Comparison of ENCODE assay signal across 19 mouse cellular contexts in the genomic region with DNA sequence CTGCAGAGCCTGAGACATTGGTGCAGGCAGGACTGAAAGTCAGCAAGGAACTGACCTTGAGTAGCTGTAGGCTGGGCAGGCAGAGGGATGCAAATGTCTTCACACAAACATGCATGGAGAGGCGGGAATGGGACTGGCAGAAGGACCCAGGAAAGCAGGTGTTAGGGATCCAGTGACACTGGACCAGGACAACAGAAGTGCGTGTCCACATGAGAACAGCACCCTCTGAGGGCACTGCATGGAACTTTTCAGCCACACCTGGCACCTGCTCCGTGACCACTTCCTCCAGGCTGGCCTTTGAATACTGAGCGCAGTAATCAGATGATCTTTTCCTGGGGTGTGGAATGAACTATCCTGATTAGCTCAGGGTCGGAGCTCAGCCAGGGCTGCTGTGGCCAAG.
A peak's percentile ranks its signal among the peaks of the same experiment; 100 is the strongest.
DNase-seq lines count a peak whose midpoint lies in the region; ATAC-seq and TF ChIP-seq lines count a peak whose summit lies in the region.
"Had no signal": no experiment of that assay in that cellular context is flagged by ENCODE, and none has a peak within 500 bp of the region (broad histone marks: within the 10 kb centered on the region; RNA-seq: fewer than 3 reads in every experiment).

No protein-coding gene starts in this region.

- H3K9ac ChIP-seq in kidney, postnatal 0 days (ENCODE audit: low read depth, low read length) = no peak overlapping the region
- H3K9ac ChIP-seq in kidney, embryonic 16.5 days (replicated peaks; ENCODE audit: low read length) = no peak overlapping the region
- no peak overlapping the region for H3K9ac ChIP-seq in stomach, postnatal 0 days (ENCODE audit: low read length)
- H3K9ac ChIP-seq: embryonic facial prominence, embryonic 13.5 days; hindbrain, embryonic 14.5 days had no signal

- no peak overlapping the region for H3K27ac ChIP-seq in heart, embryonic 10.5 days
- H3K27ac ChIP-seq in kidney, postnatal 0 days = no peak overlapping the region
- no peak overlapping the region for H3K27ac ChIP-seq in kidney, embryonic 16.5 days (ENCODE audit: low read length)
- no peak overlapping the region for H3K27ac ChIP-seq in stomach, postnatal 0 days (replicated peaks)
- H3K27ac ChIP-seq: embryonic facial prominence, embryonic 13.5 days; hindbrain, embryonic 14.5 days had no signal

- H3K27me3 ChIP-seq in heart, embryonic 10.5 days (ENCODE audit: insufficient read depth, poor library complexity, severe bottlenecking) = no peaks in the 10 kb centered on the region
- no peaks in the 10 kb centered on the region for H3K27me3 ChIP-seq in kidney, postnatal 0 days (ENCODE audit: insufficient read depth, low read length)
- no peaks in the 10 kb centered on the region for H3K27me3 ChIP-seq in kidney, embryonic 16.5 days (ENCODE audit: insufficient read depth, low read length)
- no peaks in the 10 kb centered on the region for H3K27me3 ChIP-seq in stomach, postnatal 0 days (ENCODE audit: control insufficient read depth, insufficient read depth, low read length)
- H3K27me3 ChIP-seq: embryonic facial prominence, embryonic 13.5 days; Patski had no signal

- WGBS in heart, embryonic 10.5 days = 55% methylated on average over 5 of the region's 5 CpGs
- 68% methylated on average over 5 of the region's 5 CpGs for WGBS in kidney, postnatal 0 days
- WGBS in kidney, embryonic 16.5 days = 65% methylated on average over 5 of the region's 5 CpGs
- 38% methylated on average over 5 of the region's 5 CpGs for WGBS in lung, adult 2 months
- WGBS in stomach, postnatal 0 days = 62% methylated on average over 5 of the region's 5 CpGs

- TF ChIP-seq EP300 in stomach, postnatal 0 days (optimal IDR thresholded peaks at IDR 0.05) = no peak

- H3K36me3 ChIP-seq in heart, embryonic 10.5 days = no peaks in the 10 kb centered on the region
- H3K36me3 ChIP-seq in kidney, postnatal 0 days (ENCODE audit: insufficient read depth, low read length) = no peaks in the 10 kb centered on the region
- H3K36me3 ChIP-seq in kidney, embryonic 16.5 days (ENCODE audit: insufficient read depth, low read length) = no peaks in the 10 kb centered on the region
- no peaks in the 10 kb centered on the region for H3K36me3 ChIP-seq in stomach, postnatal 0 days (ENCODE audit: control insufficient read depth, insufficient read depth, low read length)
- H3K36me3 ChIP-seq: embryonic facial prominence, embryonic 13.5 days had no signal

- peak; percentile 44 for TF ChIP-seq CTCF in kidney, postnatal 0 days (IDR thresholded peaks at IDR 0.05; ENCODE audit: low read depth)
- TF ChIP-seq CTCF in lung, adult 2 months (IDR thresholded peaks at IDR 0.05; ENCODE audit: insufficient read depth, low read length) = peak; percentile 8; the same call in 1 of the 2 replicates
- peak; percentile 39 for TF ChIP-seq CTCF in stomach, postnatal 0 days (IDR thresholded peaks at IDR 0.05; ENCODE audit: low read depth)

- DNase-seq in heart, embryonic 10.5 days (ENCODE audit: low spot score) = peak; percentile 53
- DNase-seq in heart, postnatal 4 days = no peak
- DNase-seq in kidney, postnatal 0 days (ENCODE audit: low spot score) = no peak
- no peak for DNase-seq in lung, adult 2 months
- no peak for DNase-seq in lung, postnatal 36 days
- no peak for DNase-seq in stomach, postnatal 0 days (ENCODE audit: low spot score)
- DNase-seq: adrenal gland, postnatal 14 days; cerebellum, adult 11-12 months; cerebellum, adult 9-10 months; cerebellum, postnatal 25 days; gastrocnemius, postnatal 36 days; heart, adult 11 months; heart, postnatal 10 days had no signal

- H3K4me3 ChIP-seq in heart, embryonic 10.5 days = no peak overlapping the region
- no peak overlapping the region for H3K4me3 ChIP-seq in kidney, postnatal 0 days (replicated peaks; ENCODE audit: low read depth, low read length)
- no peak overlapping the region for H3K4me3 ChIP-seq in kidney, embryonic 16.5 days (ENCODE audit: low read length)
- H3K4me3 ChIP-seq in lung, adult 2 months (replicated peaks; ENCODE audit: extremely low read depth, low read depth, low read length) = no peak overlapping the region
- H3K4me3 ChIP-seq in stomach, postnatal 0 days (ENCODE audit: low read depth, low read length) = no peak overlapping the region
- H3K4me3 ChIP-seq: embryonic facial prominence, embryonic 13.5 days had no signal

- no peak for TF ChIP-seq POLR2A in lung, adult 2 months (IDR thresholded peaks at IDR 0.05; ENCODE audit: borderline replicate concordance, extremely low read depth, low read depth, low read length)

- ATAC-seq in kidney, postnatal 0 days (replicated peaks; ENCODE audit: low FRiP score, low read depth) = no peak
- ATAC-seq in kidney, embryonic 16.5 days (ENCODE audit: low FRiP score, low TSS enrichment) = no peak
- ATAC-seq in stomach, postnatal 0 days (ENCODE audit: low FRiP score, low TSS enrichment) = no peak
- ATAC-seq: activated CD4-positive, CD25-positive, alpha-beta regulatory T cell, adult 4 months; forebrain, embryonic 14.5 days; Patski had no signal

- H3K4me2 ChIP-seq in kidney, postnatal 0 days (ENCODE audit: low read length) = no peak overlapping the region
- H3K4me2 ChIP-seq in kidney, embryonic 16.5 days (replicated peaks; ENCODE audit: low read depth, low read length) = no peak overlapping the region
- no peak overlapping the region for H3K4me2 ChIP-seq in stomach, postnatal 0 days (replicated peaks; ENCODE audit: low read depth)
- H3K4me2 ChIP-seq: embryonic facial prominence, embryonic 13.5 days; hindbrain, embryonic 14.5 days had no signal

- peaks cover 5% of the 10 kb centered on the region; the same call in 1 of the 2 replicates for H3K4me1 ChIP-seq in heart, embryonic 10.5 days
- H3K4me1 ChIP-seq in kidney, postnatal 0 days (replicated peaks; ENCODE audit: insufficient read depth, low read length) = no peaks in the 10 kb centered on the region
- H3K4me1 ChIP-seq in kidney, embryonic 16.5 days (ENCODE audit: insufficient read depth, low read length) = no peaks in the 10 kb centered on the region
- H3K4me1 ChIP-seq in lung, adult 2 months (ENCODE audit: control insufficient read depth, insufficient read depth, low read length) = no peaks in the 10 kb centered on the region
- no peaks in the 10 kb centered on the region for H3K4me1 ChIP-seq in stomach, postnatal 0 days (replicated peaks; ENCODE audit: control insufficient read depth, insufficient read depth)

- no peaks in the 10 kb centered on the region for H3K9me3 ChIP-seq in heart, embryonic 10.5 days
- H3K9me3 ChIP-seq in kidney, postnatal 0 days (replicated peaks; ENCODE audit: low read length) = no peaks in the 10 kb centered on the region
- no peaks in the 10 kb centered on the region for H3K9me3 ChIP-seq in kidney, embryonic 16.5 days (ENCODE audit: low read length)
- H3K9me3 ChIP-seq in stomach, postnatal 0 days (ENCODE audit: control insufficient read depth, low read length) = no peaks in the 10 kb centered on the region
- H3K9me3 ChIP-seq: embryonic facial prominence, embryonic 13.5 days had no signal
